Mouse (Mus musculus): ENCODE data around the gene Nudt14.

- TF ChIP-seq POLR2AphosphoS5 (IDR thresholded peaks at IDR 0.05; ENCODE audit: insufficient replicate concordance, low read depth, low read length), result no peak
- no peak for TF ChIP-seq CTCF (IDR thresholded peaks at IDR 0.05; ENCODE audit: low read depth, low read length)
- TF ChIP-seq GATA1 (IDR thresholded peaks at IDR 0.05; ENCODE audit: borderline replicate concordance, low read length), result no peak
- no peak for TF ChIP-seq TAL1 (conservative IDR thresholded peaks at IDR 0.05; ENCODE audit: low read depth, low read length)
- no peak for TF ChIP-seq GATA2 (IDR thresholded peaks at IDR 0.05; ENCODE audit: borderline replicate concordance, low read depth, low read length)
Measured at GRCm38 (mm10) chr12:112943669-112944068, 1.7 kb upstream of the Nudt14 start.

All from G1E (cell line).